Mouse (Mus musculus): ENCODE results near the gene Sft2d1.

- TF ChIP-seq CTCF (IDR thresholded peaks at IDR 0.05; ENCODE audit: low read depth, low read length) (no peak), TAL1 (conservative IDR thresholded peaks at IDR 0.05; ENCODE audit: low read depth, low read length) (no peak), POLR2AphosphoS5 (IDR thresholded peaks at IDR 0.05; ENCODE audit: insufficient replicate concordance, low read depth, low read length) (no peak), GATA1 (IDR thresholded peaks at IDR 0.05; ENCODE audit: borderline replicate concordance, low read length) (no peak), GATA2 (IDR thresholded peaks at IDR 0.05; ENCODE audit: borderline replicate concordance, low read depth, low read length) (no peak)
Measured at GRCm38 (mm10) chr17:8286987-8287386, 23.9 kb upstream of the Sft2d1 start.
